Mouse (Mus musculus) lung, adult 2 months (tissue): ENCODE measurements around the gene Cdk4. TPM values are rescaled to one million over a fixed set of nuclear protein-coding genes. Genes with fewer than 3 reads are reported as not detected.

Experiments
- DNase-seq: peaks from one replicate; pipeline ENCODE4 v3.0.0; 2022
- H3K4me1 ChIP-seq: fragments of 200-500 bp; 2 replicates; pipeline ENCODE4 v1.6.1; 2011; ENCODE audit warnings: low read length; ENCODE audit not compliant: control insufficient read depth, insufficient read depth
- H3K4me3 ChIP-seq: fragments of 200-500 bp; replicated peaks from 2 replicates; pipeline ENCODE3; 2011; ENCODE audit warnings: low read depth, mild to moderate bottlenecking, control low read depth, low read length; ENCODE audit errors: extremely low read depth
- CTCF ChIP-seq: fragments of 200-500 bp; IDR thresholded peaks from 2 replicates; pipeline ENCODE4 v1.5.1; 2011; ENCODE audit warnings: mild to moderate bottlenecking, low read length, control low read depth; ENCODE audit not compliant: insufficient read depth
- POLR2A ChIP-seq: fragments of 200-500 bp; IDR thresholded peaks from 2 replicates; pipeline ENCODE4 v1.6.1; 2011; ENCODE audit warnings: low read depth, mild to moderate bottlenecking, control low read depth, low read length, borderline replicate concordance; ENCODE audit errors: extremely low read depth
- WGBS: fragments of 180-500 bp; shearing (Covaris S2); methylation state at CpG from one replicate; pipeline ENCODE4 v1.1.7; 2018; 5-methylcytosine and 5-hydroxymethylcytosine counted together
- polyA plus RNA-seq: library from polyadenylated mRNA; depleted of rRNA; stranded (reverse); fragments of >200 nt; gene quantifications from 2 replicates; pipeline ENCODE4 v1.2.3, GENCODE M21; 2012

Cdk4 gene
- polyA plus RNA-seq, 1 experiment, result 182 TPM

DNA sequence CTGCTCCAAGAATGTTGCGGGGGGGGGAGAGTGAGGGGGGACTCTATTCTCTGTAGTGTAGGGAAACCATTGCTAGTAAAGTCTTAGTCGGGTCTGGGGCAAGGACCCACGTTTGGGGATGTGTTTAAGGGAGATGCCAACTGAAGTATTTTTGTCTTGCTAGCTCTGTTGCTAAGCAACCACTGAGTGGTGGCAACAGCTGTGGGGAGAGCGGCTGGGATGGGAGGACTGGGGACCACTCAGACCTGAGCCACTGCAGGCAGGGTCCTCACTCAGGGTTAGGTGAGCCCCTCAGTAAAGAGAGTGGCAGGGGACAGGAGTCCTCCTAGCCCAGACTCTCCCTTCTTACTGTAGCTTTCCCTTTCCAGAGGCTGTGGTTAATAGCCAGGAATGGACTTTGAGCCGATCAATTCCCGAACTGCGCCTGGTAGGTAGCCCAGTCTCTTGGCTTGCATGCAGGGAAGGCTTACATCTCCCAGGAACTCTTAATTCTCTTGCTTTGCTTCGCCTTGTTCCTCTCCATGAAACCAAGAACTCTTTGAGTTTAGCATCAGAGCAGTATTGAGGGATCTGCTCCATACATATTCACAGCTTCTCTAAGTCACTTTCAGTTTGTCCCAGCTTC is 18.8 kb downstream of the Cdk4 start:
- 38% methylated on average over 8 of the region's 8 CpGs for WGBS
- no peak for TF ChIP-seq POLR2A
- no peak for TF ChIP-seq CTCF
- DNase-seq, result no peak
- Histone ChIP-seq H3K4me3 (no peak overlapping the region), H3K4me1 (peaks cover 3% of the 10 kb centered on the region)

DNA sequence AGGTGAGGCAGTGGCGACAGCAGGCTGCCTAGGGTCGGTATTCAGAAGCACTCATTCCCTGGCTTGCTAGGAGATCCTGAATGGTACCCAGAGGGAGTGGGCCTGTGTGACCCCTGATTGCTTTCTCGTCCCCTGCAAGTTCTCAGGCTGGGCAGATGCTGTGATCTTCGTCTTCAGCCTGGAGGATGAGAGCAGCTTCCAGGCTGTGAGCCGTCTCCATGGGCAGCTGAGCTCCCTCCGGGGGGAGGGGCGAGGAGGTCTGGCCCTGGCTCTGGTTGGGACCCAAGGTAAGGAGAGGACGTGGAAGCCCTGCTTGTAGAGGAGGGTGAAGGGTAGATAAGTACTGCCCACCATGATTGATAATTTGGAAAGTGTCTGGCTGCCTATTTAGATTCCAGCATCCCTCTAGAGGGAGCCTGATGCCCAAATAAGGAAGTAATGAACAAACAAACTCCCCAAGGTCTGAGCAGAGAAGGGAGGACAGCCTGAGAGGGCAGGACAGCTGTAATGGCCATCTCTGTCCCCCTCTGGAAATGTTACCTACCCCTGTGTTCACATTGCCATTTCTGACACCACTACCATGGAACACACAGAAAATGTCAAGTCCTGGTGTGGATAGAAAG is 20.1 kb downstream of the Cdk4 start:
- no peak overlapping the region for H3K4me3 ChIP-seq
- DNase-seq, result no peak
- 48% methylated on average over 8 of the region's 8 CpGs for WGBS
- TF ChIP-seq CTCF (no peak), POLR2A (no peak)
- peaks cover 3% of the 10 kb centered on the region for H3K4me1 ChIP-seq

- Histone ChIP-seq H3K4me1 (peaks cover 2% of the 10 kb centered on the region), H3K4me3 (no peak overlapping the region)
- TF ChIP-seq CTCF (no peak), POLR2A (no peak)
- DNase-seq, result no peak
- 38% methylated on average over 5 of the region's 5 CpGs for WGBS
Measured at GRCm38 (mm10) chr10:127083915-127084306, 20.6 kb downstream of the Cdk4 start.

DNA sequence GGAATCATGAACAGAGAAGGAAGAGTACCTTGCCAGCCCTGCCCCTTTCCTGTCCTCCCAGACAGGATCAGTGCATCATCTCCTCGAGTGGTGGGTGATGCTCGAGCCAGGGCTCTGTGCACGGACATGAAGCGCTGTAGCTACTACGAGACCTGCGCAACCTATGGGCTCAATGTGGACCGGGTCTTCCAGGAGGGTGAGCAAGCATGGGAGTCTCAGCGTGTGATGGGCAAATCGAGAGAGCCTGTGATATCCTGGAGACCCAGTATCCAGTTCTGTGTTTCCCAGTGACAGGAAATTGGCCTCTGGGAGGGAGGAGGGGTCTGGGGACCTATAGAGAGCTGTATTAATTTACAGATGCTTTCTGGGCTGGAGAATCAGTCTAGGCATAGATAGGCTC is 21.7 kb downstream of the Cdk4 start:
- WGBS, result 77% methylated on average over 9 of the region's 9 CpGs
- no peak for TF ChIP-seq CTCF
- no peak for TF ChIP-seq POLR2A
- no peak for DNase-seq
- Histone ChIP-seq H3K4me1 (no peaks in the 10 kb centered on the region), H3K4me3 (no peak overlapping the region)

DNA sequence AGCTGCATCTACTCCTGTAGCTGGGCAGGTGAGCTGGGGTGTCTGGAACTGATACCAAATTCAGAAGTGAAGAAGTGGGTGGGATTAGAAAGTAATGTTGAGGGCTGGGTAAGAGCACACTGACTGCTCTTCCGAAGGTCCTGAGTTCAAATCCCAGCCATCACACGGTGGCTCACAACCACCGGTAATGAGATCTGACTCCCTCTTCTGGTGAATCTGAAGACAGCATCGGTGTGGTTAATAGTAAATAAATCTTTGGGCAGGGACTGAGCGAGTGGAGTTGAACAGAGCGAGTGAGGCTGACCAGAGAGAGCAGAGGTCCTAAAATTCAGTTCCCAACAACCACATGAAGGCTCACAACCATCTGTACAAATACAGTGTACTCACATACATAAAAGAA is 22.3 kb downstream of the Cdk4 start:
- TF ChIP-seq CTCF (no peak), POLR2A (no peak)
- DNase-seq, result no peak
- no peak overlapping the region for H3K4me3 ChIP-seq
- 66% methylated on average over 6 of the region's 6 CpGs for WGBS
- H3K4me1 ChIP-seq, result no peaks in the 10 kb centered on the region

GRCm38 (mm10) chr10:127090560-127091411 is 27.5 kb downstream of the Cdk4 start:
- no peak overlapping the region for H3K4me3 ChIP-seq
- TF ChIP-seq POLR2A (no peak), CTCF (no peak)
- DNase-seq, result peak; percentile 61

GRCm38 (mm10) chr10:127091507-127092396 is 28.4 kb downstream of the Cdk4 start:
- TF ChIP-seq POLR2A (no peak), CTCF (no peak)
- 16% methylated on average over 51 of the region's 51 CpGs for WGBS
- Histone ChIP-seq H3K4me3 (no peak overlapping the region), H3K4me1 (peaks cover 3% of the 10 kb centered on the region; the same call in 1 of the 2 replicates)
- DNase-seq, result peak; percentile 24

More at GRCm38 (mm10) chr10:127090560-127091411, 27.5 kb downstream of the Cdk4 start:
- peaks cover 3% of the 10 kb centered on the region; the same call in 1 of the 2 replicates for H3K4me1 ChIP-seq
- WGBS, result 19% methylated on average over 57 of the region's 57 CpGs

DNA sequence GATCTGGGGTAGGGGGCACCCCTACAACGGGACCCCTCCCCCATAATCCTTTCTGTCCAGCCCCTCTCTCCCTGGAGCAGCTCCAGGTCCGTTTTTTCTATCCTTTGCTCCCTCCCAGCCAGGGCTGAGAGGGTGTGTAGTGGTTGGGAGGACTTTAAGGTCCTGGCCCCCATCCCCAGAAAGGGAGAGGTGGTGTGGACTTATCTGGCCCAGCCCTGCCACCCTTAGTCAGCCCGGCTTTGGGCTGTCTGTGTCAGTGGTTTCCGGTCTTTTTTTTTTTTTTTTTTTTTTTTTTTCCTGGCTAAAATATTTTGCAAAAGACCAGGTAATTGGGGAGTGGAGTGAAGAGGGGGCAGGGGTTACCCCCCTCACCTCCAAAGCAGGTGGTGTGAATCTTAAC is 29.4 kb downstream of the Cdk4 start:
- DNase-seq, result no peak
- WGBS, result 39% methylated on average over 4 of the region's 4 CpGs
- TF ChIP-seq POLR2A (no peak), CTCF (no peak)
- Histone ChIP-seq H3K4me1 (peaks cover 3% of the 10 kb centered on the region; the same call in 1 of the 2 replicates), H3K4me3 (no peak overlapping the region)
